Mouse (Mus musculus) ES-Bruce4 (cell line): ENCODE measurements around the gene Eif5b. TPM values are rescaled to one million over a fixed set of nuclear protein-coding genes. Genes with fewer than 3 reads are reported as not detected.

ENCODE experiments used
- H3K27ac ChIP-seq: 2 replicates; pipeline ENCODE4 v1.5.1; 2012; ENCODE audit warnings: low read length, inconsistent platforms; ENCODE audit not compliant: insufficient read depth
- H3K27me3 ChIP-seq: 2 replicates; pipeline ENCODE4 v1.6.1; 2012; ENCODE audit warnings: mild to moderate bottlenecking, low read length, inconsistent platforms; ENCODE audit not compliant: control insufficient read depth, poor library complexity, insufficient read depth, severe bottlenecking
- H3K36me3 ChIP-seq: 2 replicates; pipeline ENCODE4 v1.6.1; 2012; ENCODE audit warnings: inconsistent platforms, mild to moderate bottlenecking, low read length, moderate library complexity; ENCODE audit not compliant: control insufficient read depth, poor library complexity, insufficient read depth, severe bottlenecking
- H3K4me1 ChIP-seq: one replicate; pipeline ENCODE4 v1.8.1; 2011; ENCODE audit warnings: low read length; ENCODE audit not compliant: control insufficient read depth, insufficient read depth
- H3K4me3 ChIP-seq: 2 replicates; pipeline ENCODE4 v1.5.1; 2011; ENCODE audit warnings: low read depth, mild to moderate bottlenecking, low read length
- H3K9ac ChIP-seq: 2 replicates; pipeline ENCODE4 v1.6.1; 2012; ENCODE audit warnings: low read depth, mild to moderate bottlenecking, inconsistent platforms; ENCODE audit not compliant: poor library complexity, severe bottlenecking
- H3K9me3 ChIP-seq: replicated peaks from 2 replicates; pipeline ENCODE4 v1.6.1; 2012; ENCODE audit warnings: mild to moderate bottlenecking, low read length, inconsistent platforms; ENCODE audit not compliant: control insufficient read depth, poor library complexity, insufficient read depth, severe bottlenecking
- CTCF ChIP-seq: IDR thresholded peaks from one replicate; pipeline ENCODE4 v1.8.1; 2011; ENCODE audit warnings: low read depth, low read length
- EP300 ChIP-seq: IDR thresholded peaks from 2 replicates; pipeline ENCODE4 v1.6.1; 2011; ENCODE audit warnings: low read depth, low read length; ENCODE audit not compliant: insufficient read depth
- POLR2A ChIP-seq: IDR thresholded peaks from one replicate; pipeline ENCODE4 v1.8.1; 2011; ENCODE audit warnings: low read length; ENCODE audit not compliant: insufficient read depth
- polyA plus RNA-seq: library from polyadenylated mRNA; stranded (reverse); fragments of >200 nt; gene quantifications from 2 replicates; pipeline ENCODE4 v1.2.4, GENCODE M21; 2011; ENCODE audit warnings: low read depth; ENCODE audit not compliant: missing spikeins, insufficient read depth, insufficient read length

Eif5b gene
- polyA plus RNA-seq, 1 experiment = 92.7 TPM

DNA sequence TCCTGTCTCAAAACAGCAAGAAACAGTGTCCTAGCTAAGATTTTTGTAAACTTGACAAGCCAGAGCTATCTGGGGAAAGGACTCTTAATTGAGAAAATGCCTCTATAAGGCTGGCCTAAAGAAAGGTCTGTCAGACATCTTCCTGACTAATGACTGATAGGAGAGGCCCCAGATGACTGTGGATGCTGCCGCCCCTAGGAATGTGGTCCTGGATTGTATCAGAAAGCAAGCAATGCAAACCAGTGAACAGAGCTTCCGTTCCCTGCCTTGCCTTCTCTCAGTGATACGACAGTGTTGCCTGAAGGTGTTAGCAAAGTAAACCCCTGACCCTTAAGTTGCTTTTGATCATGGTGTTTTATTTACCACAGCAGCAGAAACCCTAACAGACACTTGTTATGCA is 106.0 kb downstream of the Eif5b start:
- TF ChIP-seq POLR2A (no peak), CTCF (no peak), EP300 (no peak)
- Histone ChIP-seq H3K27ac (no peak overlapping the region), H3K9ac (no peak overlapping the region), H3K9me3 (no peaks in the 10 kb centered on the region), H3K4me3 (no peak overlapping the region), H3K36me3 (peaks cover 52% of the 10 kb centered on the region), H3K27me3 (no peaks in the 10 kb centered on the region), H3K4me1 (no peaks in the 10 kb centered on the region)

Other genes starting within 250 kb of the Eif5b start
- gene Tsga10, start 131.6 kb upstream of the Eif5b start, polyA plus RNA-seq = 5.5 and 6.3 TPM in 2 replicates
- 9.2 and 9.4 TPM in 2 replicates for gene Lipt1, start 126.3 kb upstream of the Eif5b start, polyA plus RNA-seq
- 37.4 and 38.7 TPM in 2 replicates for gene Mitd1, start 107.6 kb upstream of the Eif5b start, polyA plus RNA-seq
- 142 and 162 TPM in 2 replicates for gene Mrpl30, start 107.5 kb upstream of the Eif5b start, polyA plus RNA-seq
- gene Lyg2, start 81.5 kb upstream of the Eif5b start, polyA plus RNA-seq = not detected in 2 replicates
- not detected in 2 replicates for gene Lyg1, start 40.3 kb upstream of the Eif5b start, polyA plus RNA-seq
- gene Txndc9, start 117 bp upstream of the Eif5b start, polyA plus RNA-seq = 93.8 and 97.5 TPM in 2 replicates
- gene Rev1, start 131.8 kb downstream of the Eif5b start, polyA plus RNA-seq = 113 and 122 TPM in 2 replicates